Mouse (Mus musculus) heart, adult 8-10 months (tissue): ENCODE results near the gene Smc4. TPM values are rescaled to one million over a fixed set of nuclear protein-coding genes. Genes with fewer than 3 reads are reported as not detected.
"Not testable (repeated sequence)": the region's sequence is repeated elsewhere in the genome, so short reads cannot be mapped to it uniquely, and the experiment has no call there.

ENCODE experiments used
- DNase-seq: peaks from one replicate; pipeline ENCODE4 v3.0.0; 2022; ENCODE audit warnings: low spot score
- total RNA-seq, 4 experiments: library from RNA; stranded (reverse); gene quantifications; 2 replicates each; pipeline ENCODE4 v1.2.4; 2022

Gene Smc4
- total RNA-seq, 4 experiments from 2014 or later: 10.0 to 12.2 (median 11.4) TPM

- no peak for DNase-seq
Observed at GRCm38 (mm10) chr3:69017181-69017580, 12.6 kb downstream of the Smc4 start.

GRCm38 (mm10) chr3:69018635-69019034 lies 14.1 kb downstream of the Smc4 start:
- not testable (repeated sequence) for DNase-seq

GRCm38 (mm10) chr3:69020285-69020684 lies 15.7 kb downstream of the Smc4 start:
- DNase-seq: no peak

- no peak for DNase-seq
Observed at GRCm38 (mm10) chr3:69020764-69021163, 16.2 kb downstream of the Smc4 start.

- DNase-seq: no peak
Observed at GRCm38 (mm10) chr3:69026133-69026783, 21.7 kb downstream of the Smc4 start.

GRCm38 (mm10) chr3:69040105-69040504 lies 35.6 kb downstream of the Smc4 start:
- no peak for DNase-seq

GRCm38 (mm10) chr3:69041298-69041697 lies 36.8 kb downstream of the Smc4 start:
- no peak for DNase-seq

GRCm38 (mm10) chr3:69044167-69044591 lies 39.6 kb downstream of the Smc4 start:
- DNase-seq: peak; percentile 6

GRCm38 (mm10) chr3:69044645-69045399 lies 40.3 kb downstream of the Smc4 start, which contains the start of gene Trim59:
Gene Trim59, minus strand, starts transcription at chr3:69044755.
- DNase-seq: peak; percentile 83

- DNase-seq: no peak
Observed at GRCm38 (mm10) chr3:69045400-69045703, 40.8 kb downstream of the Smc4 start.

GRCm38 (mm10) chr3:69045750-69046149 lies 41.2 kb downstream of the Smc4 start:
- DNase-seq: peak; percentile 13

GRCm38 (mm10) chr3:69046509-69046908 lies 42.0 kb downstream of the Smc4 start:
- DNase-seq: no peak

- no peak for DNase-seq
Observed at GRCm38 (mm10) chr3:69047684-69048083, 43.1 kb downstream of the Smc4 start.

GRCm38 (mm10) chr3:69049011-69049410 lies 44.5 kb downstream of the Smc4 start:
- DNase-seq: no peak

- no peak for DNase-seq
Observed at GRCm38 (mm10) chr3:69051894-69052293, 47.4 kb downstream of the Smc4 start.

GRCm38 (mm10) chr3:69054760-69055432 lies 50.4 kb downstream of the Smc4 start:
- DNase-seq: no peak

- no peak for DNase-seq
Observed at GRCm38 (mm10) chr3:69055871-69056270, 51.3 kb downstream of the Smc4 start.

GRCm38 (mm10) chr3:69060672-69061071 lies 56.1 kb downstream of the Smc4 start:
- no peak for DNase-seq

GRCm38 (mm10) chr3:69062764-69063163 lies 58.2 kb downstream of the Smc4 start:
- no peak for DNase-seq

- DNase-seq: no peak
Observed at GRCm38 (mm10) chr3:69064005-69064404, 59.5 kb downstream of the Smc4 start.
